Mouse (Mus musculus): Measurements from ENCODE around the gene Map2k2.

DNA sequence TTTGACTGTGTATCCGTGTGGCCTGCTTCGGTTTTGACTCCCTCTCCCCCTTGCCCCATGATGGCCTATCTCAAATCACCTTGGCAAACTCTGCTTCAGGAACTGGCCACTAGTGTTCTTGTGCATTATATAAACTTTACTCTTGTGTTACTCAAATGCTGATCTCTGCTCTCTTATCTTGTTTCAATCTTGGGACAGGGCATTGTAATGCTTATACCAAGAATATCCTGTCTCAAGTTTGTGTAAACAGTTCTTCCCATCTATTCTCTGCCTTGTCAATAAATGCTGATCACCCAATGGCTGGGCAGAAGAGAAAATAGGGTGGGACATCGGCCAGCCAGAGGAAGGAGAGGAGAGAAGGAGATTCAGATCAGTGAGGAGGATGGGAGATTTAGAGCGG lies 43.0 kb upstream of the Map2k2 start:
- TF ChIP-seq POLR2A (IDR thresholded peaks at IDR 0.05; ENCODE audit: low read depth, low read length): no peak
- no peak for TF ChIP-seq CTCF (IDR thresholded peaks at IDR 0.05; ENCODE audit: borderline replicate concordance, insufficient read depth, low read length)
